Mouse (Mus musculus) CD8-positive naive resting alpha-beta T cell, adult 57 days (primary cell): Measurements from ENCODE around the gene Zfp644. TPM values are rescaled to one million over a fixed set of nuclear protein-coding genes. Genes with fewer than 3 reads are reported as not detected.

Experiments used
- total RNA-seq: library from RNA; stranded (reverse); gene quantifications from one replicate; pipeline ENCODE4 v1.2.4, GENCODE M21; 2023

Gene Zfp644
- total RNA-seq, result 187 TPM

GRCm38 (mm10) chr5:106696396-106697337 is at the start of gene Zfp644:
Gene Zfp644 (minus strand): TSS chr5:106697287.

DNA sequence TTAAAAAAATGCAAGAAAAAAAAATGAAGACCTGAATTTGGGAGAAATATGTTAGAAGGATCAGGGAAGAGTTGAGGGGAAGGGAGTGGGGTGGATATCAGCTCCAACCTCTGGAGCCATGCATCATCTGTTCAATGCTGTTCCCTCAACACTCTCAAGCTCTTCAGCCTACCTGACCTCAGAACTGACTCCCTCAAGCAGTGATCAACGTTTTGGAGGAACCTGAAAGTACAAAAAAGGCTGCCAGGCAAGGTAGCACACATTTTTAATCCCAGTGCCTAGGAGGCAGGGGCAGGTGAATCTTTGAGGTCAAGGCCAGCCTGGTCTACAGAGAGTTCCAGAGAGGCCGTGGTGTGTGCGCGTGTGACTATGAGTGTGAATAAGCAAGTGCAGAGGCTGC is 88.3 kb downstream of the Zfp644 start, which contains the start of gene Gm17304:
TSS of gene Gm17304 (plus strand) at position 301 of the 400 bp plus-strand sequence.

Other genes starting within 250 kb of the Zfp644 start
- not detected for gene Barhl2, start 239.1 kb downstream of the Zfp644 start, total RNA-seq
- not detected for gene Gm17304, start 88.2 kb downstream of the Zfp644 start, total RNA-seq
- not detected for gene Hfm1, start 229.0 kb upstream of the Zfp644 start, total RNA-seq